Mouse (Mus musculus) C2C12 (cell line): ENCODE measurements around the gene Mex3d. TPM values are rescaled to one million over a fixed set of nuclear protein-coding genes. Genes with fewer than 3 reads are reported as not detected.

Experiments used
- H3K27me3 ChIP-seq: one replicate; pipeline ENCODE4 v1.6.1; 2011; ENCODE audit not compliant: control insufficient read depth, insufficient read depth, insufficient read length
- H3K36me3 ChIP-seq: one replicate; pipeline ENCODE4 v1.6.1; 2011; ENCODE audit not compliant: control insufficient read depth, insufficient read depth
- H3K4me3 ChIP-seq: one replicate; pipeline ENCODE4 v1.5.1; 2011; ENCODE audit warnings: mild to moderate bottlenecking, control low read depth; ENCODE audit not compliant: poor library complexity, insufficient read depth, severe bottlenecking
- H3K79me2 ChIP-seq: one replicate; pipeline ENCODE4 v1.6.1; 2011; ENCODE audit not compliant: control insufficient read depth, insufficient read depth
- H3K79me3 ChIP-seq: one replicate; pipeline ENCODE4 v1.6.1; 2011; ENCODE audit warnings: low read depth, control low read depth
- H3ac ChIP-seq: one replicate; pipeline ENCODE3; 2011; ENCODE audit warnings: low read depth; ENCODE audit not compliant: control insufficient read depth, insufficient read length
- CEBPB ChIP-seq: IDR thresholded peaks from one replicate; pipeline ENCODE4 v1.6.1; 2011; ENCODE audit warnings: low read depth, mild to moderate bottlenecking, control low read depth, moderate library complexity
- CTCF ChIP-seq: IDR thresholded peaks from one replicate; pipeline ENCODE4 v1.5.1; 2011; ENCODE audit not compliant: control insufficient read depth, insufficient read depth, insufficient read length
- FOSL1 ChIP-seq: IDR thresholded peaks from one replicate; pipeline ENCODE4 v1.8.0; 2011; ENCODE audit warnings: mild to moderate bottlenecking, low read length; ENCODE audit not compliant: poor library complexity, insufficient read depth, severe bottlenecking
- MAX ChIP-seq: IDR thresholded peaks from one replicate; pipeline ENCODE4 v1.6.1; 2011; ENCODE audit warnings: mild to moderate bottlenecking, control low read depth
- MYOD1 ChIP-seq: IDR thresholded peaks from one replicate; pipeline ENCODE4 v1.6.1; 2011; ENCODE audit warnings: low read depth; ENCODE audit not compliant: control insufficient read depth, insufficient read length
- MYOG ChIP-seq: IDR thresholded peaks from one replicate; pipeline ENCODE4 v1.6.1; 2011; ENCODE audit not compliant: control insufficient read depth, insufficient read length; ENCODE audit errors: extremely low read depth
- USF1 ChIP-seq: IDR thresholded peaks from one replicate; pipeline ENCODE4 v1.6.1; 2011; ENCODE audit warnings: low read depth, mild to moderate bottlenecking, control low read depth, moderate library complexity
- polyA plus RNA-seq: library from polyadenylated mRNA; unstranded; fragments of >200 nt; fragmentation: generic; extraction: Trizol; gene quantifications from one replicate; pipeline ENCODE4 v1.2.1, GENCODE M21; 2012; ENCODE audit warnings: missing spikeins

Mex3d gene
- polyA plus RNA-seq, 1 experiment = 37.4 TPM

DNA sequence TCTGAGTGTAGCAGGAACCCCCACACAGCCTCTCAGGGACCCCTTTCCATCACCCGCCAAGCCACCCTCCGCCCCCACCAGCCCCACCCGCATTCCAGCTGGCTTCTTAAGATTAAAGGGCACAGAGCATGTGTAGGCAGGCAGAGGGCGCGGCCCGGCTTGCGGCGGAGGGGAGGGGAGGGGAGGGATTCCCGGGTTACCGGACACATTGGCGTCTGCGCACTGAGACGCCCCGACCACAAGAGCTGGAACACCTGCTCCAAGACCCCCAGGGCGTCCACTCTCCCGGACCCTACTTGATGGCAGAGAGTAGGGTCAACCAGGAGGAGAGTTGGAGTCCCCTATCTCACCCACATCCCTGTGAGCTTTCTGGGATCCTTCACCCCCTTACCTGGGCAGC lies 42.3 kb downstream of the Mex3d start:
- no peak overlapping the region for H3K4me3 ChIP-seq

DNA sequence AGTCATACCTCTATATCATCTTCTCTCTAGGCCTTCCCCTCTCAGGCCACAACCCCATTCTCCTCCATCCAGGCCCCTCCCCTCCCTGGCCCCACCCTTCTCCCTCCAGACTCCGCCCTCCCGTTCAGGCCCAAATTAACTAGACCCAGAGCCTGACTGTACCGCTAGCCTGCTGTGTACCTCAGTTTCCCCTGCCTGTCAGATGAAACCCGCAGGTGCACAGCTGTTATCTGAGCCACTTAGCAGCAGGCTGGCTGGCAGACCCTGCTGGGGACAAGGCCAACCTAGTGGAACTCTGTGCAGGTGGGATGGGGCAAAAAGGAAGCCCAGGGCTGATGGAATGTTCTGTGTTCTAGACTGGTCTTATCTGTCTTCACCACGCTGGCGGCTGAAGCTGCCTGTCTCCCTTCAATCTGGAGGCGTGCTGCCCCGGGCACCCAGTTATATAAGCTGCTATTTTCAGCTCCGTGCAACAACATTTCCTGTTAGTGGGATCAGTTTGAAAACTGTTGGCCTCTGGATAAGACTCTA lies 43.3 kb downstream of the Mex3d start:
- no peaks in the 10 kb centered on the region for H3K79me2 ChIP-seq
- no peak overlapping the region for H3K4me3 ChIP-seq
- no peak overlapping the region for H3ac ChIP-seq
- no peaks in the 10 kb centered on the region for H3K36me3 ChIP-seq
- TF ChIP-seq MYOG (no peak), MYOD1 (no peak), FOSL1 (no peak), MAX (no peak), USF1 (no peak), CTCF (no peak), CEBPB (no peak)
- H3K27me3 ChIP-seq = no peaks in the 10 kb centered on the region
- H3K79me3 ChIP-seq = no peaks in the 10 kb centered on the region

More for the DNA sequence above, 42.3 kb downstream of the Mex3d start:
- no peaks in the 10 kb centered on the region for H3K27me3 ChIP-seq
- no peaks in the 10 kb centered on the region for H3K79me2 ChIP-seq
- no peaks in the 10 kb centered on the region for H3K79me3 ChIP-seq
- H3K36me3 ChIP-seq = no peaks in the 10 kb centered on the region
- no peak overlapping the region for H3ac ChIP-seq
- no peak for TF ChIP-seq MAX
- TF ChIP-seq CTCF = no peak
- TF ChIP-seq CEBPB = no peak
- no peak for TF ChIP-seq MYOD1
- no peak for TF ChIP-seq USF1
- no peak for TF ChIP-seq MYOG
- no peak for TF ChIP-seq FOSL1

DNA sequence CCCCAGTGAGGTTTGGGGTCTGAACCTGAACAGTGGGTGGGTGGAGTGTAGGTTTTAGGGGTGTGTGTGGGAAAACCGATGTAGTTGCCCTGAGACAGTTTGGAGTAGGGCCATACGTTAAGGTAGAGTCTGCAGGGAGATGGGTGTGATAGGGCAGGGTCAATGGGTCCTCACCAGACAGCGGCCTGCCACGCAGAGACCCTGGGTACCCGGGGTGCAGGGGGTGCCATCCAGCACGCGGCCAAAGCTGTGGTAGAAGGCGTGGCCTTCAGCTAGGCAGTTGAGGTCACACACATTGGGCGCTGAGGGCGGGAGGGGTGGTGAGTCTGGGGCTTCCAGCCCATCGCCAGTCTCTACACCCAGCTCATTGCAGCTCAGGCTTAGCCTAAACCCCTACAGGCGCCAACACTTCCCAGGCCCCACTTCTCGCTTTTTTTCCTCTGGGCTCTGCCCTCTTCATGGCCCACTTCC lies 44.0 kb downstream of the Mex3d start:
- Histone ChIP-seq H3K79me3 (no peaks in the 10 kb centered on the region), H3ac (no peak overlapping the region), H3K79me2 (no peaks in the 10 kb centered on the region), H3K4me3 (no peak overlapping the region), H3K27me3 (no peaks in the 10 kb centered on the region), H3K36me3 (no peaks in the 10 kb centered on the region)
- TF ChIP-seq USF1 = no peak
- no peak for TF ChIP-seq CTCF
- no peak for TF ChIP-seq MYOG
- no peak for TF ChIP-seq FOSL1
- TF ChIP-seq MYOD1 = no peak
- no peak for TF ChIP-seq CEBPB
- TF ChIP-seq MAX = no peak

DNA sequence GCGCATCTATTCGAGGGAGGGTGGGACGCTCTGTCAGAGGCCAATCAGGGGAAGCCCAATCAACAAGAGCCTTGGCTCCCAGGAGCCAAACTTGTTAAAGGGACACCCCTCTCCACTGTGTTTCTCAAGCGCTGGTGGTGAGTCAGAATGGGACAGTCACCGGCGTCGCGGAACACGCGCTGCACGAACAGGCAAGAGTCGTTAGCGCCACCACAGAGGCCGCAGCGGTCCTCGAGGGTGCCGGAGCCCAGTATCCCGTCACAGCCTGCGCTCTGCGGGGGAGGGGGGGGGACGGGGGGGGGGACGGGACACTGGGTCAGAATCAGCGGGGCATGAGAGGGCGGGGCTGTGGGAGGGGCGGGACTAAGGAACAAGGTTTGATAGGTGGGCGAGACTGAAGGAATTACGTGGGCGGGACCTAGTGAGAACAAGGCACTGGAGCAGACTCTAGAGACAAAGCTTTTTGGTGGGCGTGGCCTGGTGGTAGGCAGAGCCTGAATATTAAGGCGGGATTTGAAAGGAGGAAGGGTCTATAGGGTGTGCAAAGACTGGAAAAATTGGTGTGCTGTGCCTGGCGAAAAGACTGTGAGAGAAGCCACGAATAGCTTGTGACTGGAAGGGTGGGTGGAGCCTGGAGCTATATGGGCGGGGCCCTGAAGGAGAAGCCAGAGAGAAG lies 44.6 kb downstream of the Mex3d start:
- H3K79me3 ChIP-seq = no peaks in the 10 kb centered on the region
- no peaks in the 10 kb centered on the region for H3K79me2 ChIP-seq
- TF ChIP-seq CEBPB = no peak
- no peak for TF ChIP-seq MYOG
- TF ChIP-seq USF1 = no peak
- no peak for TF ChIP-seq MYOD1
- TF ChIP-seq FOSL1 = no peak
- no peak for TF ChIP-seq MAX
- TF ChIP-seq CTCF = no peak
- no peak overlapping the region for H3ac ChIP-seq
- no peaks in the 10 kb centered on the region for H3K36me3 ChIP-seq
- no peak overlapping the region for H3K4me3 ChIP-seq
- H3K27me3 ChIP-seq = no peaks in the 10 kb centered on the region

DNA sequence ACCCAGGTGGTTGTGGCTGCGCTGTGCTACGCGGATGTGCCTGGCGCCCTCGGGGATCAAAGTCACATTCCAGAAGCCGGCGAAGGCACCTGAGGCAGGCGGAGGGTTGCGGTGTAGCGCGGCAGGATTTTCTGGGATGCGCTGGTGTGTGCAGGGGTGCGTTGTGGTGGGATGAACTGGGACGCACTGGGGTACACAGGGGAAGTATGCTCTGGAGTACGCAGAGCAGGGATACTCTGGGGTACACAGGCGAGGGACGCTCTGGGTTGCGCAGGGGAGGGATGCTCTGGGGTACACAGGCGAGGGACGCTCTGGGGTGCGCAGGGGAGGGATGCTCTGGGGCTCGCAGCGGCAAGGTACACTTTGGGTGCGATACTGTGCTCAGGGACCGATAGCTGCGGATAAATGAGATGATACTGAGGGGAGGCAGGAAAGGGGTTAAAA lies 45.1 kb downstream of the Mex3d start:
- no peak for TF ChIP-seq FOSL1
- TF ChIP-seq MAX = no peak
- TF ChIP-seq CTCF = no peak
- TF ChIP-seq MYOG = no peak
- TF ChIP-seq USF1 = no peak
- TF ChIP-seq CEBPB = no peak
- TF ChIP-seq MYOD1 = no peak

More for the DNA sequence above, 45.1 kb downstream of the Mex3d start:
- H3K36me3 ChIP-seq = no peaks in the 10 kb centered on the region
- H3K79me2 ChIP-seq = no peaks in the 10 kb centered on the region
- no peak overlapping the region for H3K4me3 ChIP-seq
- H3K27me3 ChIP-seq = no peaks in the 10 kb centered on the region
- no peak overlapping the region for H3ac ChIP-seq
- H3K79me3 ChIP-seq = no peaks in the 10 kb centered on the region
